Comparison of ENCODE assay signal across 12 mouse cellular contexts in genomic region chr10:108359974-108360373, GRCm38 (mm10). TPM values are rescaled to one million over a fixed set of nuclear protein-coding genes. Genes with fewer than 3 reads are reported as not detected.
DNase-seq lines count a peak whose midpoint lies in the region; ATAC-seq and TF ChIP-seq lines count a peak whose summit lies in the region.
"Had no signal": no experiment of that assay in that cellular context is flagged by ENCODE, and none has a peak within 500 bp of the region (broad histone marks: within the 10 kb centered on the region; RNA-seq: fewer than 3 reads in every experiment).

No protein-coding gene starts in this region.

- no peak overlapping the region for H3K27ac ChIP-seq in ES-E14 (ENCODE audit: insufficient read depth, low read depth, low read length, poor library complexity, severe bottlenecking)
- H3K27ac ChIP-seq in liver, embryonic 16.5 days (ENCODE audit: low read length), result no peak overlapping the region

- in situ Hi-C loops in ES-E14 (cut with MboI; ENCODE audit: low sequenced_read_pairs in 2 of 2, unreplicated experiment in 2 of 2), result no loop called here

- peak; percentile 99 for ATAC-seq in granulocyte monocyte progenitor cell, adult 5-6 weeks (replicated peaks; ENCODE audit: poor library complexity, severe bottlenecking)
- ATAC-seq in liver, embryonic 16.5 days (ENCODE audit: low read depth), result 0 out of 2 replicates have a peak, but pooled peaks have one; percentile 27

- peak; percentile 31 to 42 for DNase-seq in kidney, adult 8-10 months
- DNase-seq in kidney, adult 11 months, result no peak
- peak; percentile 24 for DNase-seq in ES-E14 (ENCODE audit: low read depth, low spot score)
- DNase-seq in frontal cortex, postnatal 36 days (ENCODE audit: low spot score in 2 of 2), result no peak
- DNase-seq in right cerebral cortex, postnatal 4 days, result no peak
- DNase-seq in heart, adult 18-20 months, result no peak
- DNase-seq: cerebellum, adult 2 months; lung, postnatal 4 days; right cerebral cortex, postnatal 14 days had no signal

- no peak overlapping the region for H3K4me3 ChIP-seq in ES-E14 (ENCODE audit: insufficient read depth in 1 of 2, low read depth in 1 of 2, low read length in 2 of 2, poor library complexity in 1 of 2, severe bottlenecking in 1 of 2)
- no peak overlapping the region for H3K4me3 ChIP-seq in liver, embryonic 16.5 days (ENCODE audit: low read depth, low read length)

- WGBS in liver, embryonic 16.5 days (ENCODE audit: insufficient replicate concordance), result 73% methylated on average over 16 of the region's 16 CpGs

- peaks cover 6 to 19% of the 10 kb centered on the region in 2 experiments; a peak in 3 of 4 replicates for H3K4me1 ChIP-seq in ES-E14 (ENCODE audit: control insufficient read depth in 2 of 2, insufficient read depth in 2 of 2, low read length in 2 of 2, poor library complexity in 1 of 2)
- no peaks in the 10 kb centered on the region; the same call in 1 of the 2 replicates for H3K4me1 ChIP-seq in liver, embryonic 16.5 days (ENCODE audit: control insufficient read depth, low read depth, low read length)

- H3K9me3 ChIP-seq in ES-E14 (ENCODE audit: control insufficient read depth, insufficient read depth, low read depth, low read length), result no peaks in the 10 kb centered on the region
- H3K9me3 ChIP-seq in liver, embryonic 16.5 days (replicated peaks; ENCODE audit: control insufficient read depth, low read length), result no peaks in the 10 kb centered on the region

- H3K4me2 ChIP-seq in liver, embryonic 16.5 days (ENCODE audit: low read depth, low read length), result no peak overlapping the region

- H3K27me3 ChIP-seq in liver, embryonic 16.5 days (ENCODE audit: control insufficient read depth, insufficient read depth, low read depth, low read length), result no peaks in the 10 kb centered on the region

- peaks cover 10% of the 10 kb centered on the region; the same call in 1 of the 2 replicates for H3K36me3 ChIP-seq in ES-E14 (ENCODE audit: control insufficient read depth, insufficient read depth, low read length, poor library complexity, severe bottlenecking)
- H3K36me3 ChIP-seq in liver, embryonic 16.5 days (ENCODE audit: control insufficient read depth, insufficient read depth), result no peaks in the 10 kb centered on the region

- no peak overlapping the region for H3K9ac ChIP-seq in ES-E14 (ENCODE audit: insufficient read depth, low read depth, low read length, poor library complexity, severe bottlenecking)
- no peak overlapping the region for H3K9ac ChIP-seq in liver, embryonic 16.5 days (ENCODE audit: low read depth, low read length)

TF ChIP-seq in ES-E14, 5 proteins besides CTCF, POLR2A, EP300 and RAD21:
- TF ChIP-seq CHD2 (IDR thresholded peaks at IDR 0.05; ENCODE audit: low read depth, low read length) (no peak), ZC3H11A (IDR thresholded peaks at IDR 0.05; ENCODE audit: borderline replicate concordance, low read depth, low read length) (no peak)
TF ChIP-seq in ES-E14: peak in this region for 0.

RNA-seq across cellular contexts. Expression of gene Pawr, which starts 28.1 kb away (rescaled TPM):
- 33.5 and 36.4 TPM in 2 replicates for total RNA-seq in ES-E14 (2012; rRNA removed)
- 1.0 TPM in 1 of 2 replicates, not detected in the other for total RNA-seq in granulocyte monocyte progenitor cell, adult 5-6 weeks (2014; fragmentation: Nextera tagmentation)
- total RNA-seq in granulocyte monocyte progenitor cell, adult 5-6 weeks (2017), result not detected in 2 replicates
- 3.1 and 3.7 TPM in 2 replicates for polyA plus RNA-seq in liver, embryonic 16.5 days (2015; fragmentation: Nextera tagmentation; extraction: Ambion mirVana)
- total RNA-seq in heart, adult 18-20 months (2021), result 1 to 10 TPM; 4.4 to 4.8 TPM
- total RNA-seq: neutrophil, adult 5-6 weeks had no signal

Comparison
In these comparisons a context has a peak if more than half of its experiments do, and no peak if none do; other contexts are left out.
1. DNase-seq: peak in kidney, adult 8-10 months (2 of 2) and ES-E14 (single experiment); none in kidney, adult 11 months (single experiment), frontal cortex, postnatal 36 days (0 of 2), right cerebral cortex, postnatal 4 days (single experiment) and heart, adult 18-20 months (0 of 2).